Mouse (Mus musculus) stomach, postnatal 0 days (tissue): ENCODE data around the gene Olfr1447. TPM values are rescaled to one million over a fixed set of nuclear protein-coding genes. Genes with fewer than 3 reads are reported as not detected.

Experiments
- ATAC-seq: fragments of 200-750 bp; cut with Nextera tagmentation; 2 replicates; pipeline ENCODE4 v1.8.0; 2017; ENCODE audit not compliant: low FRiP score, low TSS enrichment
- DNase-seq: peaks from one replicate; pipeline ENCODE4 v3.0.0-alpha.2; 2016; ENCODE audit warnings: low spot score
- H3K27ac ChIP-seq: fragments of 300-500 bp; sonication (generic); replicated peaks from 2 replicates; pipeline ENCODE4 v1.5.1; 2014; ENCODE audit warnings: mild to moderate bottlenecking, control low read depth
- H3K27me3 ChIP-seq: fragments of 300-500 bp; sonication (generic); 2 replicates; pipeline ENCODE4 v1.6.1; 2014; ENCODE audit warnings: low read length; ENCODE audit not compliant: control insufficient read depth, insufficient read depth
- H3K36me3 ChIP-seq: fragments of 300-500 bp; sonication (generic); 2 replicates; pipeline ENCODE4 v1.6.1; 2014; ENCODE audit warnings: low read length, mixed read lengths; ENCODE audit not compliant: control insufficient read depth, insufficient read depth
- H3K4me1 ChIP-seq: fragments of 300-500 bp; sonication (generic); replicated peaks from 2 replicates; pipeline ENCODE4 v1.6.1; 2014; ENCODE audit warnings: antibody characterized with exemption; ENCODE audit not compliant: control insufficient read depth, insufficient read depth
- H3K4me2 ChIP-seq: fragments of 300-500 bp; sonication (generic); replicated peaks from 2 replicates; pipeline ENCODE4 v1.6.1; 2014; ENCODE audit warnings: low read depth, mild to moderate bottlenecking, control low read depth, moderate library complexity
- H3K4me3 ChIP-seq: fragments of 300-500 bp; sonication (generic); 2 replicates; pipeline ENCODE4 v1.5.1; 2014; ENCODE audit warnings: low read depth, low read length, control low read depth
- H3K9ac ChIP-seq: fragments of 300-500 bp; sonication (generic); 2 replicates; pipeline ENCODE4 v1.6.1; 2014; ENCODE audit warnings: mild to moderate bottlenecking, low read length, control low read depth, mixed read lengths
- H3K9me3 ChIP-seq: fragments of 300-500 bp; sonication (generic); 2 replicates; pipeline ENCODE4 v1.6.1; 2016; ENCODE audit warnings: low read length; ENCODE audit not compliant: control insufficient read depth
- CTCF ChIP-seq: IDR thresholded peaks from 2 replicates; pipeline ENCODE4 v1.5.1; 2016; ENCODE audit warnings: antibody characterized with exemption, low read depth, mild to moderate bottlenecking, moderate library complexity
- EP300 ChIP-seq: optimal IDR thresholded peaks from 2 replicates; pipeline ENCODE3; 2016; ENCODE audit warnings: antibody characterized with exemption
- WGBS: fragments of 180-500 bp; shearing (Covaris S2); extraction: QIAGEN DNeasy Blood & Tissue Kit; methylation state at CpG from one replicate; pipeline ENCODE4 v1.1.7; 2014; 5-methylcytosine and 5-hydroxymethylcytosine counted together
- polyA plus RNA-seq: library from polyadenylated mRNA; unstranded; fragments of >200 nt; fragmentation: Nextera tagmentation; extraction: Ambion mirVana; gene quantifications from 2 replicates; pipeline ENCODE4 v1.2.1, GENCODE M21; 2015

Olfr1447 gene
- not detected in 2 replicates for polyA plus RNA-seq

DNA sequence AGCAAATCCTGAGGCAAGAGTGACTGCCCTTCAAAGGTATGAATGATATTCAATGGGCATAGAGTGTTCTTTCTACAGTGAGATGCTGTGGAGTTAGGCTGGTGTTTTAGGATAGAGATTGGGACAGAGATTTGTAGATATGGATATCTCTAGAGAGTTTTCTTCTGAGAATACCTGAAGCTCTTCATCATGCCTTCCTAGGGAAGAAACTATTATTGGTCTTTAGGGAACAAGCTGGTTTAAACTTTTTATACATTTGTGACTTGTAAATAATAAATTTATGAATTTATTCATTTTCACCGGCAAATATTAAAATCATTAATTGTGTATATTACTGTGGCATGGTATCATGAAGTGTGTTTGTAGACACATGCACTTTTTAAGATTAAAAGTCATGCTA, at the start of gene Olfr1447:
Gene Olfr1447 (minus strand): TSS at position 101 of the 400 bp plus-strand sequence.
- Histone ChIP-seq H3K36me3 (no peaks in the 10 kb centered on the region), H3K27ac (no peak within 1 kb of the TSS), H3K4me3 (no peak within 1 kb of the TSS), H3K4me1 (no peaks in the 10 kb centered on the region), H3K4me2 (no peak within 1 kb of the TSS), H3K9me3 (no peaks in the 10 kb centered on the region), H3K27me3 (no peaks in the 10 kb centered on the region), H3K9ac (no peak within 1 kb of the TSS)
- TF ChIP-seq CTCF (no peak), EP300 (no peak)
- ATAC-seq (no peak), DNase-seq (no peak)
- WGBS: 88% methylated on average over 1 of the region's 1 CpGs

DNA sequence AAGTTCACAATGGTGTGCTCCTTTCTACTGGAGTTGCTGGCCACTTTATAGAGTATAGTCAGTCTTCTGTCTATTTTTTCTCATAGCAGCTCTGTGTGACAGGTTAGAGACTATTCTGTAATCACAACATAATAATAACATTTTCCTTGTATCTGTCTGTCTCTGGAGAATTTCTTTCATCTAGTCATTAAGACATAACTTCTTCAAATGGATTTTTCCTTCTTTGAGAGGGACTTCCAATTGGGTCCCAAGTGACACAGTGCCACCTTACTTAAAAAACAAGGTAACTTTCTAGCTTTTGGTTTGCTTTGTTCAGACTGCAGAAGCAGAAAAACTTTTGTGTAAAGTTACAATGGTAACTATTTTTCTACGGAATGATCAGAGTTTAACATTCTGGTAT, 46.4 kb upstream of the Olfr1447 start, which contains the start of gene Olfr1450:
Gene Olfr1450 (plus strand): TSS at position 301 of the 400 bp plus-strand sequence.
- 85% methylated on average over 1 of the region's 1 CpGs for WGBS
- H3K9me3 ChIP-seq: no peaks in the 10 kb centered on the region
- no peaks in the 10 kb centered on the region for H3K4me1 ChIP-seq
- ATAC-seq (no peak), DNase-seq (no peak)
- H3K9ac ChIP-seq: no peak within 1 kb of the TSS
- H3K4me2 ChIP-seq: no peak within 1 kb of the TSS
- no peak within 1 kb of the TSS for H3K4me3 ChIP-seq
- TF ChIP-seq CTCF (no peak), EP300 (no peak)
- no peaks in the 10 kb centered on the region for H3K36me3 ChIP-seq
- no peaks in the 10 kb centered on the region for H3K27me3 ChIP-seq
- H3K27ac ChIP-seq: no peak within 1 kb of the TSS

DNA sequence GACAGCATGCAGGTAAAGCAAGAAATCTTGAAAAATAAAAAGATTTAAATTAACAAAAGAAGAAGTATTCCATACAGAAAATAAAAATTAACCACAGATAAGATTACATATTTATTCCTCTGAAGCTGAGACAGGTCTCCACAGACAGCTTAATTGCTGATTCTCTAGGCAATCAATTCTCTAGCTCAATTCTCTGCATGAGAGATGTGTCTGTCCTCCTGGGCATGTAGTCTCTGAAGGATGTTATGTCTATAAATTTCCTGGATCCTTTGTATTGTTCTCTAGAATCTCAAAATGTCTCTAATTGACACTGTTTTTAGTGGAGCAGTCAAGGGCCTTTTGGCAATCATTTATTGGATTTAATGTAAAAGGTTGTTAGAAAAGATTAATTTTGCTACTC, 27.0 kb upstream of the Olfr1447 start, which contains the start of gene Olfr1449:
Gene Olfr1449 (plus strand): TSS at position 301 of the 400 bp plus-strand sequence.
- no peak within 1 kb of the TSS for H3K9ac ChIP-seq

DNA sequence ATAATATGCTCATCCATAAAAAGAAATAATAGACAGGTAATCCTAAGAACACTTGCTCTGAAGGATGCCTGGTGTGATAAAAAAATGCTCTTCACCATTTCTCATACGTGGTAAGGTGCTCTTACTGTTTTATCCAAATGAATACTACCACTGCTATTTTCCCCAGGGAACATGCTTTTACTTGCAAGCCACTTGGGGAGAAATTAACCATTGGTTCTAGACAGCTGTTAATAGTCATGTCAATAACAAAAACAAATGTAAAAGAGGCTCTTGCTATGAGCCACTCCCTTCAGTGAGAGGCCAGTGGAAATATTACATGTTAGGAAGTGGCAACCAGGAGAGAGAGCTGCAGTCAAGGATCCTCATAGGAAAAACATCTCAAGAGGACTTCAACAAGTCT, 20.8 kb upstream of the Olfr1447 start, which contains the start of gene Olfr1448:
Gene Olfr1448 (minus strand): TSS at position 101 of the 400 bp plus-strand sequence.
- Histone ChIP-seq H3K4me2 (no peak within 1 kb of the TSS), H3K9me3 (no peaks in the 10 kb centered on the region), H3K27ac (no peak within 1 kb of the TSS), H3K36me3 (no peaks in the 10 kb centered on the region), H3K4me1 (no peaks in the 10 kb centered on the region), H3K9ac (no peak within 1 kb of the TSS), H3K4me3 (no peak within 1 kb of the TSS), H3K27me3 (no peaks in the 10 kb centered on the region)
- no peak for DNase-seq
- 44% methylated on average over 1 of the region's 1 CpGs for WGBS
- TF ChIP-seq CTCF: no peak
- no peak for TF ChIP-seq EP300
- no peak for ATAC-seq

More for the DNA sequence above, 27.0 kb upstream of the Olfr1447 start, which contains the start of gene Olfr1449:
- Histone ChIP-seq H3K4me3 (no peak within 1 kb of the TSS), H3K36me3 (no peaks in the 10 kb centered on the region), H3K27ac (no peak within 1 kb of the TSS), H3K9me3 (no peaks in the 10 kb centered on the region), H3K4me1 (no peaks in the 10 kb centered on the region), H3K27me3 (no peaks in the 10 kb centered on the region), H3K4me2 (no peak within 1 kb of the TSS)
- ATAC-seq: no peak
- DNase-seq: no peak
- TF ChIP-seq EP300 (no peak), CTCF (no peak)

DNA sequence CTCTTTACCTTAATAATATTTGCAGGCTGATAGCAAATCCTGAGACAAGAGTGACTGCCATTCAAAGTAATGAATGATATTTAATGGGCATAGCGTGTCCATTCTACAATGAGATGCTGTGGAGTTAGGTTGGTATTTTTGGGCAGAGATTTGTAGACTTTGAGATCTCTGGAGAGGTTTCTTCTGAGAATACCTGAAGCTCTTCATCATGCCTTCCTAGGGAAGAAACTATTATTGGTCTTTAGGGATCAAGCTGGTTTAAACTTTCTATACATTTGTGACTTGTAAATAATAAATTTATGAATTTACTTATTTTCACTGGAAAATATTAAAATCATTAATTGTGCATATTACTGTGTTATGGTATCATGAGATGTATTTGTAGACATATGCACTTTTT, 10.1 kb downstream of the Olfr1447 start, which contains the start of gene Olfr1446:
Gene Olfr1446 (minus strand): TSS at position 101 of the 400 bp plus-strand sequence.
- Histone ChIP-seq H3K27ac (no peak within 1 kb of the TSS), H3K4me1 (no peaks in the 10 kb centered on the region), H3K4me2 (no peak within 1 kb of the TSS), H3K9me3 (no peaks in the 10 kb centered on the region), H3K27me3 (no peaks in the 10 kb centered on the region), H3K9ac (no peak within 1 kb of the TSS), H3K36me3 (no peaks in the 10 kb centered on the region), H3K4me3 (no peak within 1 kb of the TSS)
- ATAC-seq (no peak), DNase-seq (no peak)
- WGBS: 66% methylated on average over 1 of the region's 1 CpGs
- no peak for TF ChIP-seq EP300
- TF ChIP-seq CTCF: no peak

DNA sequence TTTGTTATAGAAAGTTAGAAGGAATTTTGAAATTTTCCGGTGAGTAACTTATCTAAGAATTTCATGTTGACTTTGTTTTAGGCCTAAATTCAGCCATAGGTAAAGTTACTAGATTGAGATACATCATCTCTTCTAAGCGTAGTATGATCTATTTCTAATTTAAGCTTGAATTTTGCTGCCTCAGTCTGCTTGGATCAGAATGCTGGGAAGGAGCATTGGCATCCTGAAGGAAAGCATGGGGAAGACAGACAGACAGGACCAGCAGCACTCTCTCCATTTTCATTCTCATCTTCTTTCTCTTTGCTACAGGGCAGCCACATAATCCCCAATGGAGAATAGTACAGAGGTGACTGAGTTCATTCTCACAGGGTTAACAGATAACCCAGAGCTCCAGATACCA, 20.0 kb downstream of the Olfr1447 start, which contains the start of gene Olfr1445:
Gene Olfr1445 (plus strand): TSS at position 301 of the 400 bp plus-strand sequence.
- H3K9ac ChIP-seq: no peak within 1 kb of the TSS
- H3K36me3 ChIP-seq: no peaks in the 10 kb centered on the region
- no peak within 1 kb of the TSS for H3K4me3 ChIP-seq
- TF ChIP-seq CTCF (no peak), EP300 (no peak)
- DNase-seq (no peak), ATAC-seq (no peak)
- no peaks in the 10 kb centered on the region for H3K9me3 ChIP-seq
- no peak within 1 kb of the TSS for H3K27ac ChIP-seq
- H3K4me1 ChIP-seq: no peaks in the 10 kb centered on the region
- 84% methylated on average over 2 of the region's 2 CpGs for WGBS
- H3K27me3 ChIP-seq: no peaks in the 10 kb centered on the region
- no peak within 1 kb of the TSS for H3K4me2 ChIP-seq
